Mouse (Mus musculus) right cerebral cortex, postnatal 4 days (tissue): ENCODE data around the gene Fam72a.

Experiments
- DNase-seq: peaks from one replicate; pipeline ENCODE4 v3.0.0-alpha.2; 2022

Gene Fam72a

DNA sequence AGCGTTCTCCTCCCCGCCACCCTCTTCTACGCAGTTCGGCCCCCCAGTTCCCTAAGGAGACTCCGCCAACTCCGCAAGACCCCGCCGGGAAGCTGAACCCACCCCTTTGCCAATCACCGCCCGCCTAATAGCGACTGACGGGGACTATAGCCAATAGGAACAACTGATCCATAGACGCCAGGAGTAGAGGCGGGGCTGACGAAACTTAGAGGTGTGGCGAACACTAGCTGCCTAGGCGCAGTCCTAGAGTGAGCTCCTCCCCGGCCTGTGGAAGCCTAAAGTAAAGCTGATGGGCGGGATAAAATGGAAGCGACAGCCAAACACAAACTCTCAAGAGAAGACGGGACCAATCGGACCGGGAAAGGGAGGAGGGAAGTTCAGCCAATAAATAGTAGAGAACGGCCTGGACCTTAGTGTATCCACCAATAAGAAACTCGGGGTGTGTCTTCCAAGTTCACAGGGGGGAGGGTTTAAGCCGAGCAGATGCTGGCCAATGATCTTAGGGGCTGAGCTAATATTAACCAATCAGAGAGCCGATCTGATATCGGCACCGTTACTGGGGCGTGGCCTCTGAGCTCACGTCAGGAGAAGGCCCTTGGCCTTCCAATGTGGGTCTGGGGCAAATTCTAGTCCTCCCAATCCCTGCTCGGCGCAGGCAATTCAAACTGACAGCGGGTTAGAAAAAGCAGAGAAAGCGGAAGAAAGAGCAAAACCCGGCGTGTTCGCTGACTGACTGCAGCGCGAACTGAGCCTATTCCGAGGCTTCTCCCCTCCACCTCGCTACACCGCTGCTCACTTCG is at the start of gene Fam72a, which contains the start of gene Srgap2:
Gene Fam72a (plus strand): TSS at position 623 of the 800 bp plus-strand sequence.
Gene Srgap2 (minus strand): TSS at position 72 of the 800 bp plus-strand sequence.
- peak; percentile 92 for DNase-seq

DNA sequence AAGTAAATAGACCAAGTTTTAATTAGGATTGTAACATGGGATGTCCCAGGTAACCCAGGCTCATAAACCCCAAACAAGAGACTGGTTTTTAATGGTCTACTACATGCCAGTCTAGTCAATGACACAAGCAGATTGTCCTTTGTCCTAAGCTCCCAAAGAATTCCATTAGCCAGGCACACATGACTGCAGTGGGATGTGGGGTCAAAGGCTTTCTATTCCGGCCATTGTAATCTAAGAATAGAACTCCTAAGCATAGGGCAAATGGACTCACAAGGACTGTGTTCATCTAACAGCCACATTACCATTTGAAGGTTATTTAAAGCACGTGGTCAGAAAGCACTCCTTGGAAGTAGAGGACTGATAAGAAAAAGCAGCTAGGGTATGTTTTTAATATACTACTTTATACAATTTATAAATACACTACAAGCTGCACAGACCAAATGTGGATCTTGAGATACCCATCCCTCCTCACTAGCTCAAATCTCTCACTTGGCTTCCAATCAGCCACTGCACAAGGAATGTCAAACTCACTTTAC is 48.9 kb upstream of the Fam72a start:
- no peak for DNase-seq

DNA sequence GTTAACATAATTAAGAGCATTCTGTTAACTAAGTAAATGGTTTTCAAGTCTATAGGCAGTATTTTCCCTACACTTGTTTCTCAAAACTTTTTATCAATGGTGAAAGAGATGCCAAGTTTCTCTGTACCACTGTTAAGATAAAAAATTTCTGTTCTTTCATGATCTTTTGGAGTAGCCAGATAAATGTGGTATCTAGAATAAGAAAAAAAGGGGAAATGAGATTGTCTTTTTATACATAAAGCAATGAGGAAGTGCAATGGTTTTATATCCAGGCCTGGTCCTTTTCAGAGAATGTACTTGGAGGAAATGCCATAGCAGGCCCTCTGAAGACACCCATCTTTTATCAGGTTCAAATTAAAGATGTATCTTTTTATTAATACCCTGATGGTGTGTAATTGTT is 46.3 kb upstream of the Fam72a start:
- no peak for DNase-seq

DNA sequence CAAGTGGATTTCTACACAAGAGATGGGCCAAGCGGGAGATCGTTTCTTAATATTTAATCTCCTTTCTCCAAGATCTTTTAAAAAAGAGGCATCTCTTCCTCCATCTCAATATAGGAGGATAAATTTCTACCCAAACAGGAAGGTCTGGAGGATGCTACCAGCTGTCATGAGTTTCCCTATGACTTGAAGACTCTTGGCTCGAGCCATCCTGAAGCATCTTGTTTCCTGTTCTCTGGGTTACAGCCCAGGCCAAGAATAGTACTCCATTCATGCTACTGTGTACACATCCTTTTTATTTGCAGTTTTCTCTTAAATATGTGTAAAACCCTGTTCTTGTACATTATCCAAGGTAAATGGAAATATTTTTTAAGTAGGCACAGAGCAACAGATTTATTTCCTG is 45.5 kb upstream of the Fam72a start:
- no peak for DNase-seq

DNA sequence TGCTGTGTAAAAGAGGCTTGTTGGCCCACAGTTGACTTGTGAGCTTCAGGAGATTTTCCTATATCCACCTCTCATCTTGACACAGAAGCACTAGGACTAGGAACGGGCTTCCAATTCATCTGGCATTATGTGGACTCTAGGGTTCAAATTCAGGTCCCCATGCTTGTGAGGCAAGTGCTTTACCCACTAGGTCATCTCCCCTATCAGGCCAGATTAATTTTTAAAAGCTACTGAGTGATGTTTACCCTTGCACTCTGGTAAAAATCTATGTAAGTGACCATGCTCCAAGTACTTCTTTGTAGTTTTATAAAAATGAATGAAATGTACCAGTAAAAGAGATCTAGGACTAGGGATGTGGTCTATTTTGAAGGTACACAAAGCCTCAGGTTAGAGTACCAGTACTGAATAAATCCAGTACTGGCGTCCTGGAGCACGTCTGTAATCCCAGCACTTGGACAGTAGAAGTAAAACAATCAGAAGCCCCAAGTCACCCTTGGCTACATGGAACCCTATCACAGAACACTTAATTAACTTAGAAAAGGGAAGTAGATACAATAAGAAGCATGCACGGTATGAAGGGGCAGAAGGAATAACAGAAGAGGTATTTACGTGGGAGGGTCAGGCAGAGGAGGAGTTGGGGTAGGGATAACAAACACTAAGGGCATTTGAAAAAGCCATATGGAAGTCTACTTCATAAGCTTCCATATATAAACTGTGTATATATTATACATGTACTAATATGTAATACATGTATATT is 41.4 kb upstream of the Fam72a start:
- DNase-seq, result no peak

DNA sequence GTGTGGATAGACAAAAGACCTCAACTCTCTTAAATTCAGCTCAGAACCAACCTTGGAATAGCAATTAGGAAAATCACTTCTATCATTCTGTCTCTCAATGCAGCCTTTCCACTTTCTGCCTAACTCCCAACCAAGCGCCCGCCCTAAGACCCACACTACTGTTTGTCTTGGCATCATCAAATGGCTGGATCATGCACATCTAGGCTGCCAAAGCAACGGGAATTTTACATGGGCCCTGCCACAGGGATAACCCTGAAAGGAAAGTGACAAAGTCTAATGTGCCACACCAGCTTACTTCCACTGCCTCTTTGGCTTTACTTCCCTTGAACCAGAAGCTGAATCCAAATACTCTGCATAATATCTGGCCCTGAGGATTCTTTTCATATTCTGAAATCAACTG is 38.4 kb upstream of the Fam72a start:
- DNase-seq, result no peak

DNA sequence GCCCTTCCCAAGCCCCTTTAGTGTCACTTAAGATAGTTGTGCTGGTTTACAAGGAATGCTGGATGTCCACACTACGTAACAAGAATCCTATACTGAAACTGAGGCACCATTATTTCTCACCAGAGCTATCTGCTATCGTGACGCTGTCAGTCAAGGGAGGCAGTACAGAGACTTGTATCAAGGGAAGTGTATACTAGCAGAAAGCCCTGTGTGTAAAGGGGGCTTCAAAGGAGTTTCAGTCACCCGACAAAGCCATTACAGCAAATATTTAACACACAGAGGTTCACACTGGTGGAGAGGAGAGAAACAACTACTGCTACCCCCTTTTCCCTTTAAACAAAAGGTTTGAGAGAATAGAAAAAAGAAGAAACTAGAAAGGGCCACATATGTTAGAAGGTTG is 36.1 kb upstream of the Fam72a start:
- DNase-seq, result no peak

DNA sequence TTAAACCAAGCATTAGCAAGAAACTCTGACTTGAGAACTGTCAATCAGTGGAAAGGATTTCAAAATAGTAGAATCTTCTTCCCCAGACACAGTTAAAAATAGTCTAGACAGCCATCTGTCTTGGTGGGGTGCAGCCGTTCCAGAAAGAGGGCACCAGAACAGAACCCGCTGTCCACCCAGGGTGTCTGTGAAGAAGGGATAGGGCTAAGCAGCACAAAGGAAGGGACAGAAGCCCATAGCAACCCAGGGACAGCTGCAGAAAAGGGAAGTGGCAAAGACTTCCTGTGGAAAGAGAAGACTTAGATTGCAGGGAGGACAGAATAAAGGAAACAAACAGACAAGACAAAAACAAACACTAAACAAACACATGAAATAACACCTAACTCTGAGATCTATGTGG is 35.3 kb upstream of the Fam72a start:
- peak; percentile 17 for DNase-seq

DNA sequence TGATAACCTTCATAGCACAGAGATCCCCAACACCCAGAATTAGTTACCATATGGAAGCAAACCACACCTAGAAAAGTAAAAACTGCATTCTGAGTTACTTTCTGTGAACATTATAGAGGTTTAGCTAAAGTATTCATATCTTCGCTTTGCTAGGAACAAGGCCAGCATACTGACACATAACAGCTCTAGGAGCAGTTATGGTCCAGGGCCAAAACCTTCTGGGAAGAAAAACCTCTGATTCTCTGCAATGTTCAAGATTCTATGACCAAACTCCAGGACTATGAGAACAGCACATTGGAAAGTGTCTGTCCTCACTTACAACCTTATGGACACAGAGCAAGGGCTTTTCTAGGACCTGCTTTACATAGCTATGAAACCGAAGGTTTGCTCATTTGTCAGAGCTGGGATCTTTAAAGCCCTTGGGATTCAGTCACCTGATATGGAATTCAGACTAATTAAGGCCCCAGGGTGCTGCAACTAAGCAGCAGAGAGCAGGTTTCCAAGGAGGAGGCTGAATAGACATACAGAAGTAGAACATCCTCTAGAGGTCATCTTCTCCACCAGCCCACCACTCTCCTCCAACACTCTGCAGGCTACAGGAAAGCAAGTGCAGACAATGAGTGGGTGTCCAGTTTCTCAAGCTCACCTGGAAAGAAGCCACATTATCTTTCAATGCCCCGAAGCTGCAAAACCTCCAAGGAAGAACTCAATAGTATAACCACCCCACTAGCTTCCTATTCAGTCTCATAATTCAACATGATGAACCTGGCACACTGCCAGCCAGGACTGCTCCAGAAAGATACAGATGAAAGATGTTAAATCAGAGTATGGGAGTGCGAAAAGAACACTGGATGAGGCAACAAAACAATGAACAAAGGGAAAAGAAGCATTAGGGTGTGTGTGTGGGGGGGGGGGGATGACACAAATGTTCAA is 33.5 kb upstream of the Fam72a start:
- peak; percentile 28 for DNase-seq

DNA sequence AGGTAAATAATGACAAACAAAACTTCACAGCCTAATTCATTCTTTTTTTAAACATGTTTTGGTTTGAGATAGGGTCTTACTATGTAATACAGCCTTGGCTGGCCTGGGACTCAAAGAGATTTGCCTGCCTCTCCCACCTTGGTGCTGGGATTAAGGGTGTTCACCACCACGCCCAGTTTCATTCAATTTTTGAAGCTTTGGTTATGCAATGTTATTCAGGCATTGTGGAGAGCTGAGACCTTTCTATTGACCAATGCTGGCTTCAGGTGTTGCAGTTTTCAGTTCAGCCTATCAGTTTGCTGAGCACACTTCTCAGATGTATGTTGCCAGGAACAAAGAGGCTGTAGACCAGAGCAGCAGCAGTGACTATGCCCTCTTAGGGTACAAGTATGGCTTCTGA is 29.5 kb upstream of the Fam72a start:
- no peak for DNase-seq

DNA sequence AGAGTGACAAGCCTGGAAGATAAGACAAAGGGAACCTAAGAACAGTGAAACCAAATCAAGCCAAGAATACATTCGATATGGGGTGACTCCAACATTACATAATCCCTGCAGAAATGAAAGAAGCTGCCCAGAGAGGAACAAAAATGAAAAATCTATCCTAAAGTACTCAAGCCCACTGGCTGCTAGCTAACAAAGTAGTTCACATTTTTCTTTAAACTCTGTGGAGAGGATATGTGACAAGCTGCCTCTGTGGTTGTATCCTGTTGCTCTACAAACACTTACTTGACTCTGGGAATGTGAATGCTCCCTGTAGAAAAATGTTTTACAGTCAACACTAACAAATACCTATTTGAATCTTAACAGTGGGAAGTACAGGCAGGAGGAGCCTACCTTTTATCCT is 26.0 kb upstream of the Fam72a start:
- DNase-seq, result no peak

DNA sequence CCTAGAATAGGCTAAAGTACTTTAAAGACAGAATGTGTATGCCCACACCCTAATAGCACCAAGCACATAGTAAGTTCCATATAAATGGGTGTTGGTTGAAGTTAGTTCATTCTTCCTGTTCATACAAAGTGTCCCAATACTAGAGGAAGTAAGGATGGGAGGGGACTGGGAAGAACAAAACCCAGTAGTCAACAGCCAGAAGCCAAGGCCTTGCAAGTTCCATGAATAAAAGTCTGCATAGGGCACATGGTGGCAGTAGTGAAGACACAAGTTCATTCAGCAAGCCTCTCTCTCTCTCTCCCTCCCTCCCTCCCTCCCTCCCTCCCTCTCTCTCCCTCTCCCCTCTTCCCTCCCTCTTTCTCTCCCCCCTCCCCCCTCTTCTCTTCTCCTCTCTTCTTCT is 16.6 kb upstream of the Fam72a start:
- DNase-seq, result no peak

DNA sequence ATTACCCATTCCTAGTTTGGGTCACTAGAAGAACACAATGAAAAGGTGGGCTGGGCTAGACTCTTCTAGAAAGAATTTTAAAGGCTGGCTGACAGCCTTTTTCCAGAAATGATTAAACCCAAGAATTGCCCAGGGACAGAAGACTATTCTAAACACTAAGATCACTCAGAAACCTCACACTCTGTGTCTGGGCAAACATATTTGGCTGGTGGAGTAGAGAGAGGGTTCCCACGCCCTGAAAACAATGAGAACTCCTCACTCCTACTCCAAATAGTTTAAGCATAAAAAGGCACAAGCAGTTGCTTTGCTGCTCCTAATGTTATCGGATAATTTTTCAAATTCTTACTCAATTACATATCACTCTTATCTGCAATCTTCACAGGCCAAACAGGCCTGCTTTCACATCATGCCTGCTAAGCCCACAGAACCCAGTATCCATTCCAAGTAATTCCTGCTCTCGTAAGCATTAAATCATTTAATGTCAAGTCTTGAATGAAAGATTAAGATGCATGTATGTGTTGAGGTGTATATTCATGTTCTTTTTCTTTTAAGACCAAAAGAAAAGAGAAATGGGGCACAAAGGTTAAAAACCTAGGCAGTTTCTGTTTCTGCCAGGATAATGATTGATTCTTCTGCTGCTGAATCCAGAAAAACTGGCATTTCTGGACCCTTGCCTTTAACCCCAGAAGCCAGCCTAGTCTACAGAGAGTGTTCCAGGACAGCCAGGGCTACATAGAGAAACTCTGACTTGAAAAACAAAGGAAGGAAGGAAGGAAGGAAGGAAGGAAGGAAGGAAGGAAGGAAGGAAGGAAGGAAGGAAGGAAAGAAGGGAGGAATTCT is 15.8 kb upstream of the Fam72a start:
- DNase-seq, result no peak

DNA sequence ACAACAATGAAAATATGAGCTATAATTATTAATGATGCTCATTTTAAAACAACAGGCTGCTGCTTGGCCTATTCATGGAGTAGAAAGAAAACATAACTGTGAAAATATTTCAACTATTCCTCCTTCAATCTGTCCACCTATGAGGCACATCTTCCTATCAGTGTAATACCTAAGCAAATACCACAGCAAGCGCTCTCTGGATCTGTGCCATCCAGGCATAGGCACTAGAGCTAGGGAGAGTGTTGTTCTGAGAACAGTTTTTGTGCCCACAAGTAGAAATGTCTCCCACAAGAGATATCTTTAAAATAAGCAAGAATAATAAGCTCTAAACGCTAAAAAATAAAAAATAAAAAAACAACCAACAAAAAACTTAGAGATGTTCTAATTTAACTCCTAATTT is 14.6 kb upstream of the Fam72a start:
- DNase-seq, result no peak

DNA sequence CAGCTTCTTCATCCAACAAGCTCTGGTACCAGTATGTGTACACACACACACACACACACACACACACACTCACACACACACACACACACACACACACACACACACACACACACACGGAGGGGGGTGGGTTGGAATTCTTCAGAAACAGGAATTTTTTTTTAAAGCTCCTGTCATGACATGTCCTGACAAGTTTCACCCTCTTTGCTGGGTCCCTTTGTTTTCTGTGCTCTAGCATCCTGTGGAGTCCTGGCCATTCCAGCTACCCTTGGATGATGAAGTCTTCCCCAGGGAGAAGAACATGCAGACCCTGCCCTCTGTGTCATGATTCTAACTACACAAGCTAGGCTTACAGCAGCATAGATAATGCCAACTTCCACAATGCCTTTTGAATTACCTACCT is 13.5 kb upstream of the Fam72a start:
- no peak for DNase-seq

DNA sequence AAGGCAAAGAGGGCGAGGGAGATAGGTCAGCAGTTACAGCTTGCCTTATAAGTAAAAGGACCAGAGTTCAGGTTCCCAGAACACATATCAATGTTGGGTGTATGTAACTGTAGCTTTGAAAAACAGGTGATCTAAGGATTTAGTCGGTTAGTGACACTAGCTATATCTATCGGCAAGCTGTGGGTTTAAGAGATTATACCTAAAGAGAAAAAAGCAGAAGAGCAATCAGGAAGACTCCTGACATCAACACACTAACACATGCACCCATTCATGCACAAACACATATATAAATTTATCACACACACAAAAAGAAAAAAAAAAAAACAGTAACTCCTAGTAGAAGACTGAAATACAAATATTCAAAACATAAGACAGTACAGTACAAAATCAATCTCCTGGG is 11.1 kb upstream of the Fam72a start:
- no peak for DNase-seq

DNA sequence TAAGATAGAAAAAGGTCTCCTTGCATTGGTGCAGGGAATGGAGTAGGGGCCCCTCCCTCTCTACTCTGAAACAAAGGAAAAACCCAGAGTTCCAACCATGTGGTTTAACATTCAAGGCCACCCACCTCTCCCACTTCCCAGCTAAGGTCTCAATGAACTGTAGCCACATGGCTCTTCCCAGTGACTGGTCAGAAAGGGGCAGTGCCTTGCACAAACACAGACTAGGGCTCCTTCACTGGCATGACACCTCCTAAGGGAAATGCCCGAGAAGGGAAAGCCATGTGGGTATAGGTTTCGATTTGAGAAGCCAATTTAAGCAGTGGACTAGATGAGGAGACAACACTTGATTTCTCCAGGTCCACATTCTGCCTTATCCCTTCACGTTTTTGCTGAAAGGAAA is 3.9 kb upstream of the Fam72a start:
- peak; percentile 13 for DNase-seq

DNA sequence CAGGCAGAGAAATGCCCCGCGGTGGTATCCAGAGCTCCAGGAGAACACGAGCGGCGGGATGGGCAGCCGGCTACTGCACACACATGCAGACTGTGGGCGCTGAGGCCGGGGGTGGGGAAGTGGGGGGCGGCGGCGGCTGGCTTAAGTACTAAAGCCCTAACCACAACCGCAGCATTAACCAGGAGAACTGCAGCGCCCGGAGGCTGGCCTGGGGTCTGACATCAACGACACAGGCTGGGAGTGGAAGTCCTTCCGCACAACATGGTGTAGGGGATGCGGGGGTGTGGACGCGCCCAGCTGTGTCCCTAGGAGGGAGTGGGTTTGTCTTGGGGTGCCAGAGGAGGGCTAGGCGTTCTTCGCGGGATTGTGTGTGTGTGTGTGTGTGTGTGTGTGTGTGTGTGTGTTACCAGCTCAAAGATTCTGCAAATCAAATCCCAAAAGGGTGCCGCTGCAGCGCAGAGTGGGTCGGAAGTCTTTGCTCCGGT is 2.6 kb upstream of the Fam72a start:
- peak; percentile 60 for DNase-seq

DNA sequence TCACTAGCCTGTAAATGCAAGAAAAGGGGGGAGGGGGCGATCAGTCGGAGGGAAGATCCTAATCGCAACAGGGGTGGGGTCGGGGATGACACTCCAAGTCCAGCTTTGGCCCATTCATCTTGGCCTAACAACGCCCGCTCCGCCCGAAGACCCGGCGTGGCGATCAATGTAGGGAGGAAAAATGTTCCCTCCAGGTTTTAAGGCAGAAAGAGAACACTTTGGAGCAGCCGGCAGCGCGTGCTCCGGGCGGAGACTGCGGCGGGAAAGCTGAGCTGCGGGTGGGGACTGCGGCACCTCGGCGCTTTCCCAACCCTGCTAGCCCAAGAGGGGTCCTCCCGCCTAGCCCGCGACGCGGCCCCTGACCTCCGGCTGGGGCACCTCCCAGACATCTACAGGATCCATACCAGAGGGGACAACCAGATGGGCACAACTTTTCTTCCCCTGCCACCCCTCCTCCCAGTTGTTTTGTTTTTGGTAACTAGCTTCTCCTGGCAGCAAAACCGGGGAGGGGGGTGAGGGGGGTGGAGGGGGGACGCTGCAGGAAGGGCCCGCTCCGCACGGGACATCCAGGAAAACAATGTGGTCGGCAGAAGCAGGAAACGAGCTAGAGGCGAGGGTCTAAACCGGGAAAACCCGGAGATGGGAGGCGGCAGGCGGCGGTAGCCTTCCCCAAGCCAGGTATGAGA is 2.0 kb upstream of the Fam72a start:
- DNase-seq, result peak; percentile 57

DNA sequence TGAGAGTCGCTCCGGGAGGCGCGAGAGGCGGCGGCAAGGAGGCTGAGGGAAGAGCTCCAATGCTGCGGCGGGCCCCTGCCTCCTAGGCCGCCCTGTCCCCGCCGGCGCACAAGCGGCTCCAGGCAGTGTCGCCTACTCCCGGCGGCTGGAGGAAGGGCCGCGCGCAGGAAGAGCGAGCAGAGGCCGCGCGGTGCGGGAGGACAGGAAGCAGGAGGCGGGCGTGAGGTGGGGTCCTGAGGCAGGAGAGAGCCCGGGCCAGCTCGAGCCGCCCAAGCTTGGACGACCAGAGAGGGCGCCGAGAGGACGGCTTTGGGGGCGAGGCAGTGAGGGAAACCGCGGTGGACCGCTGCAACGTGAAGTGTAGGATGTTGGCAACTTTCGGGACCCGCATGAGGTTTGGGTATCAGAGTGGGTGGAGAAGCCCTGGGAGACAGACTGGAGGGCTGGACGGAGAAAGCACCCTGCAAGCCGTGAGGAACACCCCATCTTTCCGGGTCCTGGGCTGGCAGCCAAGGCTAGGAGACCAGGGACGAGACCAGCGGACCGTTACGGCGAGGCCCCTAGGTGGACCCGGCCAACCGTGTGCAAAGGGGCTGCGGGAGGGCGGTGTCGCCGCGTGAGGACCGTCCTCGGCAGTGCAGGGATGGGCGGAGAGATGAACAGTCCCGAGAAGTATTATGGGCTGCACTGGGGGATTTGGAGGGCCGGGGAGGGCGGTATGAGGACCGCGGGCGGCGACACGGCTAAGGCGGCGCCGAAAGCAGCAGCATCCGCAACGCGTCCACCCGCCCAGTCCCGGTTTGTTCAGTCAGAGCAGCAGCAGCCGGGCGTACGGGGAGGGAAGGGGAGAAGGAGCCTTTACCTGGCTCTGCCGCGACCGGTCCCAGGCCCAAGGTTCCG is 1.1 kb upstream of the Fam72a start:
- DNase-seq, result peak; percentile 67
